Mouse (Mus musculus) adrenal gland, postnatal 25 days (tissue): ENCODE results near the gene Ccdc61. TPM values are rescaled to one million over a fixed set of nuclear protein-coding genes. Genes with fewer than 3 reads are reported as not detected.
A peak's percentile ranks its signal among the peaks of the same experiment; 100 is the strongest.
"Not testable (repeated sequence)": the region's sequence is repeated elsewhere in the genome, so short reads cannot be mapped to it uniquely, and the experiment has no call there.

ENCODE experiments used
- DNase-seq: peaks from one replicate; pipeline ENCODE4 v3.0.0; 2021; ENCODE audit warnings: mixed read lengths
- total RNA-seq: library from RNA; stranded (reverse); gene quantifications from 2 replicates; pipeline ENCODE4 v1.2.3, GENCODE M21; 2021

Gene Ccdc61
- total RNA-seq, 1 experiment from 2014 or later, result 16.5 TPM

GRCm38 (mm10) chr7:18916254-18916653 is 6.0 kb upstream of the Ccdc61 start:
- no peak for DNase-seq

GRCm38 (mm10) chr7:18909797-18910196 is 418 bp downstream of the Ccdc61 start:
- DNase-seq, result no peak

- no peak for DNase-seq
Observed at GRCm38 (mm10) chr7:18904971-18905370, 5.2 kb downstream of the Ccdc61 start.

GRCm38 (mm10) chr7:18902486-18902885 is 7.7 kb downstream of the Ccdc61 start:
- no peak for DNase-seq

GRCm38 (mm10) chr7:18900513-18900912 is 9.7 kb downstream of the Ccdc61 start:
- DNase-seq, result no peak

- peak; percentile 51 for DNase-seq
Observed at GRCm38 (mm10) chr7:18896536-18896935, 13.7 kb downstream of the Ccdc61 start.

- peak; percentile 78 for DNase-seq
Observed at GRCm38 (mm10) chr7:18893651-18894430, 16.4 kb downstream of the Ccdc61 start.

- no peak for DNase-seq
Observed at GRCm38 (mm10) chr7:18893009-18893408, 17.2 kb downstream of the Ccdc61 start.

GRCm38 (mm10) chr7:18891872-18892599 is 18.2 kb downstream of the Ccdc61 start:
- DNase-seq, result peak; percentile 84

- DNase-seq, result no peak
Observed at GRCm38 (mm10) chr7:18890848-18891247, 19.4 kb downstream of the Ccdc61 start.

GRCm38 (mm10) chr7:18886963-18887362 is 23.3 kb downstream of the Ccdc61 start:
- no peak for DNase-seq

- no peak for DNase-seq
Observed at GRCm38 (mm10) chr7:18884745-18885422, 25.3 kb downstream of the Ccdc61 start.

- no peak for DNase-seq
Observed at GRCm38 (mm10) chr7:18883991-18884744, 26.0 kb downstream of the Ccdc61 start.

GRCm38 (mm10) chr7:18878691-18879090 is 31.5 kb downstream of the Ccdc61 start:
- no peak for DNase-seq

- no peak for DNase-seq
Observed at GRCm38 (mm10) chr7:18875372-18875771, 34.8 kb downstream of the Ccdc61 start.

- peak; percentile 58 for DNase-seq
Observed at GRCm38 (mm10) chr7:18873253-18873652, 37.0 kb downstream of the Ccdc61 start.

GRCm38 (mm10) chr7:18872816-18873215 is 37.4 kb downstream of the Ccdc61 start:
- DNase-seq, result no peak

- no peak for DNase-seq
Observed at GRCm38 (mm10) chr7:18872014-18872802, 38.0 kb downstream of the Ccdc61 start.

- DNase-seq, result not testable (repeated sequence)
Observed at GRCm38 (mm10) chr7:18871031-18871430, 39.2 kb downstream of the Ccdc61 start, which contains the start of gene Pglyrp1. Gene Pglyrp1 (plus strand): TSS chr7:18871331.

GRCm38 (mm10) chr7:18868491-18868890 is 41.7 kb downstream of the Ccdc61 start:
- no peak for DNase-seq

GRCm38 (mm10) chr7:18862801-18863200 is 47.4 kb downstream of the Ccdc61 start:
- DNase-seq, result no peak
